ENCODE assay signal across 8 mouse cellular contexts in the genomic region with DNA sequence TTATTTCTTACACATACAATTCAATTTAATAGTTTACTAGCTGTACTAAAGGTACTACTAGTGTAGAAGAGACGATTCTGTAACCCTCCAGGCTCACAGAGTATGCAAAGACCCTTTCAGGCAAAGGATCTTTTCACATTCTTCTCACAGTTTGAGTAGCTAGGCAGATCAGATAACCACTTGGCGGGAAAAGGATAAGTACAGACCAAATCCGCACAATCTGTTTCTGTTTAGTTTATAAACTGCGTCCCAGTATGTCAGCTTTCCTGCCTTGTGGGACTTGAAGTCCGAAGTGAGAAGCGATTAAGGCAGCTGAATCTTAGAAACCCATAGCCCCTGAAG. TPM values are rescaled to one million over a fixed set of nuclear protein-coding genes. Genes with fewer than 3 reads are reported as not detected.
DNase-seq lines count a peak whose midpoint lies in the region; ATAC-seq and TF ChIP-seq lines count a peak whose summit lies in the region.

No protein-coding gene starts in this region.

- H3K4me1 ChIP-seq in heart, embryonic 15.5 days (replicated peaks): peaks cover 5% of the 10 kb centered on the region
- peaks cover 0 to 4% of the 10 kb centered on the region in 2 experiments; a peak in 2 of 4 replicates for H3K4me1 ChIP-seq in MEL (ENCODE audit: control insufficient read depth in 1 of 2, insufficient read depth in 2 of 2, low read length in 2 of 2)
- peaks cover 15% of the 10 kb centered on the region for H3K4me1 ChIP-seq in hindbrain, embryonic 13.5 days (replicated peaks)
- peaks cover 8% of the 10 kb centered on the region for H3K4me1 ChIP-seq in midbrain, embryonic 12.5 days

- no peak for ATAC-seq in heart, embryonic 15.5 days (replicated peaks; ENCODE audit: insufficient number of reproducible peaks, insufficient read depth, low FRiP score, low read depth)
- ATAC-seq in hindbrain, embryonic 13.5 days (ENCODE audit: low FRiP score): no peak; the same call in 1 of the 2 replicates
- no peak for ATAC-seq in midbrain, embryonic 12.5 days (ENCODE audit: low FRiP score, low read depth)

- under 1% methylated on average over 6 of the region's 6 CpGs for WGBS in heart, embryonic 15.5 days
- under 1% methylated on average over 6 of the region's 6 CpGs for WGBS in hindbrain, embryonic 13.5 days
- under 1% methylated on average over 6 of the region's 6 CpGs for WGBS in midbrain, embryonic 12.5 days

- H3K9ac ChIP-seq in heart, embryonic 15.5 days: peak overlapping the region; percentile 73
- H3K9ac ChIP-seq in MEL (ENCODE audit: control insufficient read depth, low read depth, low read length, poor library complexity, severe bottlenecking): peak overlapping the region; percentile 57
- H3K9ac ChIP-seq in hindbrain, embryonic 13.5 days: peak overlapping the region; percentile 63; the same call in 1 of the 2 replicates
- H3K9ac ChIP-seq in midbrain, embryonic 12.5 days (replicated peaks): no peak overlapping the region

- TF ChIP-seq CTCF in MEL (IDR thresholded peaks at IDR 0.05 in 2 of 3, conservative IDR thresholded peaks at IDR 0.05 in 1 of 3; ENCODE audit: control insufficient read depth in 1 of 3, insufficient read depth in 1 of 3, low read depth in 2 of 3, low read length in 3 of 3, poor library complexity in 1 of 3, severe bottlenecking in 1 of 3): no peak

- TF ChIP-seq POLR2A in MEL (IDR thresholded peaks at IDR 0.05; ENCODE audit: control insufficient read depth in 1 of 2, insufficient read depth in 1 of 2, low read depth in 1 of 2, low read length in 2 of 2, poor library complexity in 1 of 2): no peak; a peak in 1 of 4 replicates

- no peak for TF ChIP-seq RAD21 in MEL (IDR thresholded peaks at IDR 0.05; ENCODE audit: low read depth, low read length)

- H3K4me3 ChIP-seq in heart, embryonic 15.5 days: peak overlapping the region; percentile 79
- H3K4me3 ChIP-seq in MEL (ENCODE audit: control insufficient read depth in 1 of 2, insufficient read depth in 1 of 2, low read depth in 2 of 2, low read length in 2 of 2): peak overlapping the region; percentile 21 to 34
- peak overlapping the region; percentile 77 for H3K4me3 ChIP-seq in hindbrain, embryonic 13.5 days
- H3K4me3 ChIP-seq in midbrain, embryonic 12.5 days: peak overlapping the region; percentile 76

- intact Hi-C loops in heart, postnatal 25 days (cut with DNase I): no loop called here

- DNase-seq in heart, postnatal 25 days (ENCODE audit: low spot score): no peak
- no peak for DNase-seq in MEL (ENCODE audit: low read depth, low spot score)
- no peak for DNase-seq in adrenal gland, adult (ENCODE audit: inconsistent age in 2 of 2, low spot score in 1 of 2)
- DNase-seq in cerebellum, postnatal 25 days: no peak
- no peak for DNase-seq in spleen, adult 18-20 months

- peak overlapping the region; percentile 71 for H3K4me2 ChIP-seq in heart, embryonic 15.5 days
- H3K4me2 ChIP-seq in hindbrain, embryonic 13.5 days: peak overlapping the region; percentile 54
- peak overlapping the region; percentile 81 for H3K4me2 ChIP-seq in midbrain, embryonic 12.5 days (replicated peaks)

- H3K27ac ChIP-seq in heart, embryonic 15.5 days: peak overlapping the region; percentile 93
- H3K27ac ChIP-seq in MEL (ENCODE audit: control insufficient read depth, low read depth, low read length): peak overlapping the region; percentile 64
- H3K27ac ChIP-seq in hindbrain, embryonic 13.5 days: peak overlapping the region; percentile 82
- peak overlapping the region; percentile 70; the same call in 1 of the 2 replicates for H3K27ac ChIP-seq in midbrain, embryonic 12.5 days (replicated peaks)

- no peaks in the 10 kb centered on the region for H3K9me3 ChIP-seq in heart, embryonic 15.5 days (replicated peaks)
- no peaks in the 10 kb centered on the region for H3K9me3 ChIP-seq in MEL (replicated peaks; ENCODE audit: insufficient read depth, low read length)
- no peaks in the 10 kb centered on the region for H3K9me3 ChIP-seq in hindbrain, embryonic 13.5 days
- H3K9me3 ChIP-seq in midbrain, embryonic 12.5 days: no peaks in the 10 kb centered on the region

- no peaks in the 10 kb centered on the region for H3K27me3 ChIP-seq in heart, embryonic 15.5 days
- no peaks in the 10 kb centered on the region for H3K27me3 ChIP-seq in MEL (ENCODE audit: control insufficient read depth in 1 of 2, insufficient read depth in 2 of 2, low read length in 2 of 2)
- H3K27me3 ChIP-seq in hindbrain, embryonic 13.5 days: no peaks in the 10 kb centered on the region
- H3K27me3 ChIP-seq in midbrain, embryonic 12.5 days: no peaks in the 10 kb centered on the region

- peaks cover 13% of the 10 kb centered on the region for H3K79me2 ChIP-seq in MEL (ENCODE audit: control insufficient read depth, insufficient read depth, low read length, poor library complexity)

- no peaks in the 10 kb centered on the region for H3K36me3 ChIP-seq in heart, embryonic 15.5 days
- H3K36me3 ChIP-seq in MEL (ENCODE audit: control insufficient read depth in 1 of 2, insufficient read depth in 2 of 2, low read length in 2 of 2): peaks cover 0 to 9% of the 10 kb centered on the region in 2 experiments; a peak in 2 of 4 replicates
- peaks cover 7% of the 10 kb centered on the region; the same call in 1 of the 2 replicates for H3K36me3 ChIP-seq in hindbrain, embryonic 13.5 days
- H3K36me3 ChIP-seq in midbrain, embryonic 12.5 days: no peaks in the 10 kb centered on the region

- TF ChIP-seq EP300 in MEL (IDR thresholded peaks at IDR 0.05; ENCODE audit: low read depth in 1 of 2, low read length in 2 of 2): no peak

TF ChIP-seq in MEL, 35 proteins besides CTCF, POLR2A, EP300 and RAD21:
- TF ChIP-seq CHD2 (IDR thresholded peaks at IDR 0.05; ENCODE audit: low read length): no peak
- TF ChIP-seq MEF2A (IDR thresholded peaks at IDR 0.05; ENCODE audit: extremely low read depth, insufficient replicate concordance, low read depth, low read length, poor library complexity, severe bottlenecking): no peak
- peak; percentile 73 for TF ChIP-seq TBP (IDR thresholded peaks at IDR 0.05; ENCODE audit: low read depth, low read length)
- TF ChIP-seq GATA1 (IDR thresholded peaks at IDR 0.05; ENCODE audit: low read depth, low read length): peak; percentile 100
- TF ChIP-seq JUND (IDR thresholded peaks at IDR 0.05; ENCODE audit: low read depth, low read length): no peak
- peak; percentile 85 for TF ChIP-seq SIN3A (IDR thresholded peaks at IDR 0.05; ENCODE audit: low read length)
- peak; percentile 100 for TF ChIP-seq E2F4 (IDR thresholded peaks at IDR 0.05; ENCODE audit: borderline replicate concordance, low read depth, low read length)
TF ChIP-seq in MEL: peak in this region for 4.

RNA-seq across cellular contexts. Expression of gene Brms1l, which starts 0.3 kb away (rescaled TPM):
- polyA plus RNA-seq in heart, embryonic 15.5 days (2015; fragmentation: Nextera tagmentation; extraction: Ambion mirVana): 24.6 and 28.0 TPM in 2 replicates
- total RNA-seq in heart, postnatal 25 days (2021): 10 to 100 TPM; 22.3 to 22.9 TPM
- total RNA-seq in MEL (2012; rRNA removed): 17.4 and 17.5 TPM in 2 replicates
- 10 to 100 TPM in 1 of 2 experiments, not detected in 1; 33.5 TPM for polyA plus RNA-seq in MEL (2012; ENCODE audit: insufficient read depth in 1 of 2, insufficient read length in 2 of 2, low read depth in 1 of 2, low replicate concordance in 2 of 2, missing spikeins in 1 of 2)
- 51.5 and 53.1 TPM in 2 replicates for polyA plus RNA-seq in hindbrain, embryonic 13.5 days (2015; fragmentation: Nextera tagmentation; extraction: Ambion mirVana)
- polyA plus RNA-seq in midbrain, embryonic 12.5 days (2016; fragmentation: Nextera tagmentation; extraction: Ambion mirVana): 42.9 and 47.2 TPM in 2 replicates

RNA-seq across cellular contexts. Expression of gene Ralgapa1, which starts 14.9 kb away (rescaled TPM):
- 16.7 and 17.6 TPM in 2 replicates for polyA plus RNA-seq in heart, embryonic 15.5 days (2015; fragmentation: Nextera tagmentation; extraction: Ambion mirVana)
- 10 to 100 TPM; 56.1 to 64.5 TPM for total RNA-seq in heart, postnatal 25 days (2021)
- total RNA-seq in MEL (2012; rRNA removed): 14.1 and 17.8 TPM in 2 replicates
- polyA plus RNA-seq in MEL (2012; ENCODE audit: insufficient read depth in 1 of 2, insufficient read length in 2 of 2, low read depth in 1 of 2, low replicate concordance in 2 of 2, missing spikeins in 1 of 2): 100 to 1,000 TPM in 1 of 2 experiments, 10 to 100 TPM in 1; 29.7 to 111 TPM
- 21.9 and 22.2 TPM in 2 replicates for polyA plus RNA-seq in hindbrain, embryonic 13.5 days (2015; fragmentation: Nextera tagmentation; extraction: Ambion mirVana)
- 24.2 and 26.8 TPM in 2 replicates for polyA plus RNA-seq in midbrain, embryonic 12.5 days (2016; fragmentation: Nextera tagmentation; extraction: Ambion mirVana)

Comparison
In these comparisons a context has a peak if more than half of its experiments do, and no peak if none do; other contexts are left out.
1. H3K4me3 ChIP-seq: peak in every context shown above with its lines; median percentile 79 in heart, embryonic 15.5 days; 77 in hindbrain, embryonic 13.5 days; 76 in midbrain, embryonic 12.5 days; 28 in MEL.